Mouse (Mus musculus): ENCODE results near the gene Foxred2. TPM values are rescaled to one million over a fixed set of nuclear protein-coding genes. Genes with fewer than 3 reads are reported as not detected.
A peak's percentile ranks its signal among the peaks of the same experiment; 100 is the strongest.

Foxred2 gene
- total RNA-seq, 1 experiment: 21.9 TPM

DNA sequence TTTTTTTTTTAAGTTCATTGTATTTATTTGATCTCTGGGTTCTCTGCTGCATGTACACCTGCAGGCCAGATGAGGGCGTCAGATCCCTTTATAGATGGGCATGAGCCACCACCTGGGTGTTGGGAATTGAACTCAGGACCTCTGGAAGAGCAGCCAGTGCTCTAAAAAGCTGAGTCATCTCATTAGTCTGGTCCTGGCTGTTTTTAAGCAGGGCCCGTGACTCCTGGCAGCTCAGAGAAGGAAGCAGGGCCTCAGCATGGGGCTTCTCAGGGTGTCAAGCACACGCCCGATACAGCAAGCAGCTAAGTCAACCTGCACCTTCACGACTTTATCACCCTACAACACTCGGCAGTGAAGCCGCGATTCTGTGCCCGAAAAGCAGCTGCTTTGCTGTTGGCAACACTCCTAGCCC is 8.6 kb upstream of the Foxred2 start:
- Histone ChIP-seq H3K9me3 (ENCODE audit: control insufficient read depth, insufficient read depth, low read depth, low read length) (no peaks in the 10 kb centered on the region), H3K4me3 (ENCODE audit: insufficient read depth in 1 of 2, low read depth in 1 of 2, low read length in 2 of 2, poor library complexity in 1 of 2, severe bottlenecking in 1 of 2) (no peak overlapping the region), H3K27ac (ENCODE audit: insufficient read depth, low read depth, low read length, poor library complexity, severe bottlenecking) (no peak overlapping the region), H3K4me1 (ENCODE audit: control insufficient read depth in 2 of 2, insufficient read depth in 2 of 2, low read length in 2 of 2, poor library complexity in 1 of 2) (peaks cover 2 to 3% of the 10 kb centered on the region in 2 experiments; a peak in 2 of 4 replicates), H3K36me3 (ENCODE audit: control insufficient read depth, insufficient read depth, low read length, poor library complexity, severe bottlenecking) (peaks cover 85% of the 10 kb centered on the region), H3K9ac (ENCODE audit: insufficient read depth, low read depth, low read length, poor library complexity, severe bottlenecking) (no peak overlapping the region)
- in situ Hi-C loops (cut with MboI; ENCODE audit: low sequenced_read_pairs in 2 of 2, unreplicated experiment in 2 of 2): no loop called here
- no peak for TF ChIP-seq HCFC1 (IDR thresholded peaks at IDR 0.05; ENCODE audit: borderline replicate concordance, insufficient read depth, low read length)
- TF ChIP-seq ZNF384 (IDR thresholded peaks at IDR 0.05; ENCODE audit: low read depth, low read length): peak; percentile 64; the same call in 1 of the 2 replicates
- TF ChIP-seq CHD2 (IDR thresholded peaks at IDR 0.05; ENCODE audit: low read depth, low read length): no peak
- no peak for DNase-seq (ENCODE audit: low read depth, low spot score)

DNA sequence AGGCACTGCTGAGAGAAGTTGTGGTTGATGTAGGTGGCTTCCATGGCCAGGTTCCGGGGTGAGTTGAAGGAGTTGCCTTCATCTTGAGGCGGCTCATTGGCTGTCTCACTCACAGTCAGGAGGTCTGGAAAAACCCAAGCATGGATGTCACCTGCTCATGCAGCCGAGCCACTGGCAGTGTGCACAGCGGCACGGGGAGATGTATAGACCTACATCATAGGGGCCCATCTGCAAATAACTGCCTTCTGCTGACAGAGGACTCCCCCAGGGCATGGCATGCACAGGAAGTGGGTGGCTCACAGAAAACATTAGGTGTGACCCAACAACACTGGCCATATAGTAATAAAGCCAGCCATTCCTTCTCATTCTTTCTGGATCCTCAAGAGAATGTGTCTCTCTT is 5.9 kb upstream of the Foxred2 start:
- no peaks in the 10 kb centered on the region; a peak in 1 of 4 replicates for H3K4me1 ChIP-seq (ENCODE audit: control insufficient read depth in 2 of 2, insufficient read depth in 2 of 2, low read length in 2 of 2, poor library complexity in 1 of 2)
- no peak overlapping the region for H3K9ac ChIP-seq (ENCODE audit: insufficient read depth, low read depth, low read length, poor library complexity, severe bottlenecking)
- no peak overlapping the region for H3K4me3 ChIP-seq (ENCODE audit: insufficient read depth in 1 of 2, low read depth in 1 of 2, low read length in 2 of 2, poor library complexity in 1 of 2, severe bottlenecking in 1 of 2)
- no peak overlapping the region for H3K27ac ChIP-seq (ENCODE audit: insufficient read depth, low read depth, low read length, poor library complexity, severe bottlenecking)
- TF ChIP-seq ZC3H11A (IDR thresholded peaks at IDR 0.05; ENCODE audit: borderline replicate concordance, low read depth, low read length) (no peak), MAFK (IDR thresholded peaks at IDR 0.05; ENCODE audit: insufficient read depth, low read depth, low read length) (no peak), CHD2 (IDR thresholded peaks at IDR 0.05; ENCODE audit: low read depth, low read length) (no peak), ZNF384 (IDR thresholded peaks at IDR 0.05; ENCODE audit: low read depth, low read length) (no peak), HCFC1 (IDR thresholded peaks at IDR 0.05; ENCODE audit: borderline replicate concordance, insufficient read depth, low read length) (no peak)
- no peaks in the 10 kb centered on the region for H3K9me3 ChIP-seq (ENCODE audit: control insufficient read depth, insufficient read depth, low read depth, low read length)
- in situ Hi-C loops (cut with MboI; ENCODE audit: low sequenced_read_pairs in 2 of 2, unreplicated experiment in 2 of 2): no loop called here
- H3K36me3 ChIP-seq (ENCODE audit: control insufficient read depth, insufficient read depth, low read length, poor library complexity, severe bottlenecking): peaks cover 87% of the 10 kb centered on the region
- no peak for DNase-seq (ENCODE audit: low read depth, low spot score)

DNA sequence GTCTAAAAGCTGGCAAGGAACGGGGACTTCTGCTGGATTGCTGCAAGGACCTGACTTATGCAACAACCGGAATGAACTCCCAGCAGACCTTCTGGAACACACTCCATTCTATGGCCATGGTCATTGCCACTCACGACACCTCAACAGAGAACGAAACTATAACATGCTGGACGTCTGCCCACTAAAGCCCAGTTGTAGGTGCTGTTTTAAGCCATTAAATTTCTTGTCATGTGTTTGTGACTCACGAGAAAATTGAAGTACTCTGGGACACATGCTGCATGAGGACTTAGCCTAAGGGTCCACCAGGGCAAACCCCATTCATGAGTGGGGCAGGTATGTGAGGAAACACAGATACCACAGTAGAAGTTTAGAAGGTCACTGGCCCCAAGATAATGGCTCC is 4.2 kb upstream of the Foxred2 start:
- Histone ChIP-seq H3K9ac (ENCODE audit: insufficient read depth, low read depth, low read length, poor library complexity, severe bottlenecking) (no peak overlapping the region), H3K9me3 (ENCODE audit: control insufficient read depth, insufficient read depth, low read depth, low read length) (no peaks in the 10 kb centered on the region), H3K36me3 (ENCODE audit: control insufficient read depth, insufficient read depth, low read length, poor library complexity, severe bottlenecking) (peaks cover 70% of the 10 kb centered on the region), H3K4me1 (ENCODE audit: control insufficient read depth in 2 of 2, insufficient read depth in 2 of 2, low read length in 2 of 2, poor library complexity in 1 of 2) (peaks cover 0 to 5% of the 10 kb centered on the region in 2 experiments; a peak in 1 of 4 replicates), H3K4me3 (ENCODE audit: insufficient read depth in 1 of 2, low read depth in 1 of 2, low read length in 2 of 2, poor library complexity in 1 of 2, severe bottlenecking in 1 of 2) (no peak overlapping the region), H3K27ac (ENCODE audit: insufficient read depth, low read depth, low read length, poor library complexity, severe bottlenecking) (no peak overlapping the region)
- DNase-seq (ENCODE audit: low read depth, low spot score): no peak
- in situ Hi-C loops (cut with MboI; ENCODE audit: low sequenced_read_pairs in 2 of 2, unreplicated experiment in 2 of 2): no loop called here
- no peak for TF ChIP-seq CHD2 (IDR thresholded peaks at IDR 0.05; ENCODE audit: low read depth, low read length)
- no peak for TF ChIP-seq ZNF384 (IDR thresholded peaks at IDR 0.05; ENCODE audit: low read depth, low read length)
- no peak for TF ChIP-seq MAFK (IDR thresholded peaks at IDR 0.05; ENCODE audit: insufficient read depth, low read depth, low read length)
- TF ChIP-seq HCFC1 (IDR thresholded peaks at IDR 0.05; ENCODE audit: borderline replicate concordance, insufficient read depth, low read length): no peak
- TF ChIP-seq ZC3H11A (IDR thresholded peaks at IDR 0.05; ENCODE audit: borderline replicate concordance, low read depth, low read length): no peak

DNA sequence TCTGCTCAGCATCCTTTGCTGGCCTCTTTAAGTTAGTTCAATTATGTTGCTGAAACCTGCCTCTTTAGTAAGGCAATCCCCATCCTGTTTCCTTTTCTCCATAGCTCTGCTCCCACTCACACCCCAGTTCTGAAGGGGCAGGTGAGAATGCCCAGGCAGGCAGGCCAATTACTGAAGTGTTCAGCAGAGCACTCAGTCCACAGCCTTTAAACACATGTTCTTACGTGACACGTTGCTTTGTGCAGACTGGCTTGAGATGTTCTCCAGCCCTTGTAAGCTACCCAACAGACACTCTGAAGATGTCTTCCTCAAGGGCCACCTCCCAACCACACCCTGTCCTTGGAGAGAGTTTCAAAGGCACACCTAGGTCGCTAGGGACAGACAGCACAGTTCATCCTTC is 1.5 kb upstream of the Foxred2 start:
- Histone ChIP-seq H3K36me3 (ENCODE audit: control insufficient read depth, insufficient read depth, low read length, poor library complexity, severe bottlenecking) (peaks cover 49% of the 10 kb centered on the region), H3K4me3 (ENCODE audit: insufficient read depth in 1 of 2, low read depth in 1 of 2, low read length in 2 of 2, poor library complexity in 1 of 2, severe bottlenecking in 1 of 2) (no peak overlapping the region), H3K9me3 (ENCODE audit: control insufficient read depth, insufficient read depth, low read depth, low read length) (no peaks in the 10 kb centered on the region), H3K27ac (ENCODE audit: insufficient read depth, low read depth, low read length, poor library complexity, severe bottlenecking) (no peak overlapping the region), H3K4me1 (ENCODE audit: control insufficient read depth in 2 of 2, insufficient read depth in 2 of 2, low read length in 2 of 2, poor library complexity in 1 of 2) (peaks cover 0 to 10% of the 10 kb centered on the region in 2 experiments; a peak in 2 of 4 replicates), H3K9ac (ENCODE audit: insufficient read depth, low read depth, low read length, poor library complexity, severe bottlenecking) (no peak overlapping the region)
- no peak for DNase-seq (ENCODE audit: low read depth, low spot score)
- TF ChIP-seq ZNF384 (IDR thresholded peaks at IDR 0.05; ENCODE audit: low read depth, low read length): no peak
- TF ChIP-seq CHD2 (IDR thresholded peaks at IDR 0.05; ENCODE audit: low read depth, low read length): no peak
- TF ChIP-seq HCFC1 (IDR thresholded peaks at IDR 0.05; ENCODE audit: borderline replicate concordance, insufficient read depth, low read length): no peak
- no peak for TF ChIP-seq ZC3H11A (IDR thresholded peaks at IDR 0.05; ENCODE audit: borderline replicate concordance, low read depth, low read length)
- TF ChIP-seq MAFK (IDR thresholded peaks at IDR 0.05; ENCODE audit: insufficient read depth, low read depth, low read length): no peak
- in situ Hi-C loops (cut with MboI; ENCODE audit: low sequenced_read_pairs in 2 of 2, unreplicated experiment in 2 of 2): no loop called here

DNA sequence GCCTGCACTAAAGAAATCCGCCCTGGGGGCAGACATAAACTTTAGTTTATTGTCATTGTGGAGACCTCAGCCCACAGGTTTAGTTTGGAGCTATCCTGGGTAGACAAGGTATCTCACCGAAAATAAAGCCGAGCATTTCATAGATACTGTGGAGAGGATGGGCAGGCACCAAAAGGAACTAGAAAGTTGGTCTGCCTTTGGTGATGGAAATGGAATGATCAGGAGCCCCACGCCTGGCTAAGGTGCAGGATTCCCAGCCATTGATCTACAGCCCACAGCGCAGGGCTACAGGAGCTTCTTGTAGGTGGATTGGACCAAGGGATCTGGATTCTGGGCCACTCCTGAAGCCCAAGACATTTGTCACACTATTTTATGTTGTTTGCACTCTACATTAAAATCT is 1.1 kb upstream of the Foxred2 start:
- H3K27ac ChIP-seq (ENCODE audit: insufficient read depth, low read depth, low read length, poor library complexity, severe bottlenecking): no peak overlapping the region
- in situ Hi-C loops (cut with MboI; ENCODE audit: low sequenced_read_pairs in 2 of 2, unreplicated experiment in 2 of 2): no loop called here
- no peaks in the 10 kb centered on the region for H3K9me3 ChIP-seq (ENCODE audit: control insufficient read depth, insufficient read depth, low read depth, low read length)
- H3K36me3 ChIP-seq (ENCODE audit: control insufficient read depth, insufficient read depth, low read length, poor library complexity, severe bottlenecking): peaks cover 46% of the 10 kb centered on the region
- no peak for TF ChIP-seq HCFC1 (IDR thresholded peaks at IDR 0.05; ENCODE audit: borderline replicate concordance, insufficient read depth, low read length)
- no peak for TF ChIP-seq MAFK (IDR thresholded peaks at IDR 0.05; ENCODE audit: insufficient read depth, low read depth, low read length)
- no peak overlapping the region for H3K4me3 ChIP-seq (ENCODE audit: insufficient read depth in 1 of 2, low read depth in 1 of 2, low read length in 2 of 2, poor library complexity in 1 of 2, severe bottlenecking in 1 of 2)
- DNase-seq (ENCODE audit: low read depth, low spot score): no peak
- no peak overlapping the region for H3K9ac ChIP-seq (ENCODE audit: insufficient read depth, low read depth, low read length, poor library complexity, severe bottlenecking)
- peaks cover 0 to 10% of the 10 kb centered on the region in 2 experiments; a peak in 2 of 4 replicates for H3K4me1 ChIP-seq (ENCODE audit: control insufficient read depth in 2 of 2, insufficient read depth in 2 of 2, low read length in 2 of 2, poor library complexity in 1 of 2)

All from ES-E14 (cell line).